Mouse (Mus musculus): ENCODE measurements at regions not wholly inside any gene's neighbourhood (a gene's known extent, or its start where the extent isn't known, plus 50 kb on each side); places are given as distances from the start of the nearest gene placed in this dataset.

DNA sequence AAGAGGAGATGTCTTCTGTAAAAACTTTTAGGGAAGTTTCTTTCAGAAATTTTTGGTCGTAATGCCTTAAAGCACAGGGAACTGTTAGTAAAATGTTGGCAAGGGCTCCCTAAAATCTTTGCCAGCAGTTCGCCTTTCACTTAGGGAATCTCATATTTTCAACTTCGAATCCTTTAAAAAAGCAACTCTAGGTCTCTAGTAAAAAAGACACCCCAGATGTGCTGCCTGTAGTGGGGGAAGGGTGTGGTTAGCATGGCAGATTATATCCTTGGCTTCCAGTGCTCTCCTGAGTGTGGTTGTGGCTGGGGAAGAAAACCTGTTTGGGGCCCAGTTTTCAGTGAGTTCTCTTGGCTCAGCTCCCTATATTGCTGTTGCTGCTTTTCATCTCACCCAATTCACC, 2059.9 kb upstream of the Lrrc6 start:
- TF ChIP-seq CTCF (conservative IDR thresholded peaks at IDR 0.05 in 1 of 2, IDR thresholded peaks at IDR 0.05 in 1 of 2; ENCODE audit: low read depth in 2 of 2, low read length in 2 of 2): no peak
- no peak for TF ChIP-seq POLR2A (IDR thresholded peaks at IDR 0.05; ENCODE audit: low read depth, low read length)
- no peak for TF ChIP-seq GABPA (IDR thresholded peaks at IDR 0.05; ENCODE audit: insufficient replicate concordance, low read depth, low read length)

Data from CH12.LX (cell line).